Comparison of ENCODE assay signal across 26 mouse cellular contexts in the genomic region with DNA sequence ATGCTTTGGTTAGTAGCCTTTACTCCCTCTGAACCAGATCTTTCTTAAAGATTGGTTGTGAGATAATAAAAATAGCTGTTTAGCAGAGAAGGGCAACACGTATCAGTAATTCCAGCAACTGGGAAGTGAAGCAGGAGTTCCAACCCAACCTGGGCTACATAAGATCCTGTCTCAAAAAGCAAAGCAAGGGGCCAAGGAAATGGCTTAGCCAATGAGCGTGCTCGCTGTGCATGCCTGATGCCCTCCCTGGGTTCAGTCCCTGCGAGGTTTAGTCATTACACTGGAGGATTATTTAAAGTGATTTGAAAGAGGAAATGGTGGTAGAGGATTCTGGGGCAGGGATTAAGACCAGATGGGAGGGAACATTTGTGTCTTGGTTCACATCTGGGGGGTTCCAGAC. TPM values are rescaled to one million over a fixed set of nuclear protein-coding genes. Genes with fewer than 3 reads are reported as not detected.
A peak's percentile ranks its signal among the peaks of the same experiment; 100 is the strongest.
DNase-seq lines count a peak whose midpoint lies in the region; ATAC-seq and TF ChIP-seq lines count a peak whose summit lies in the region.
"Had no signal": no experiment of that assay in that cellular context is flagged by ENCODE, and none has a peak within 500 bp of the region (broad histone marks: within the 10 kb centered on the region; RNA-seq: fewer than 3 reads in every experiment).

No protein-coding gene starts in this region.

- H3K27ac ChIP-seq in liver, adult 2 months (replicated peaks; ENCODE audit: insufficient read depth, low read depth, low read length) = peak overlapping the region; percentile 75
- peak overlapping the region; percentile 19; the same call in 1 of the 2 replicates for H3K27ac ChIP-seq in CH12.LX (ENCODE audit: insufficient read depth, low read depth)
- H3K27ac ChIP-seq: embryonic facial prominence, embryonic 13.5 days; embryonic facial prominence, embryonic 15.5 days; forebrain, embryonic 10.5 days; forebrain, embryonic 12.5 days had no signal

- peaks cover 4% of the 10 kb centered on the region; the same call in 1 of the 2 replicates for H3K79me2 ChIP-seq in liver, adult 2 months (ENCODE audit: control insufficient read depth, insufficient read depth, low read length)
- H3K79me2 ChIP-seq in CH12.LX (replicated peaks; ENCODE audit: control insufficient read depth, extremely low read depth, insufficient read depth, poor library complexity, severe bottlenecking) = peaks cover 73% of the 10 kb centered on the region

- no peaks in the 10 kb centered on the region for H3K36me3 ChIP-seq in liver, adult 2 months (ENCODE audit: control insufficient read depth, insufficient read depth, low read length)
- peaks cover 20 to 69% of the 10 kb centered on the region in 2 experiments for H3K36me3 ChIP-seq in CH12.LX (replicated peaks in 1 of 2; ENCODE audit: control insufficient read depth in 1 of 2, insufficient read depth in 1 of 2, low read length in 1 of 2)
- H3K36me3 ChIP-seq: embryonic facial prominence, embryonic 13.5 days; embryonic facial prominence, embryonic 15.5 days; forebrain, embryonic 10.5 days; forebrain, embryonic 12.5 days had no signal

- no peak for TF ChIP-seq CTCF in liver, adult 2 months (IDR thresholded peaks at IDR 0.05; ENCODE audit: low read depth, low read length)
- TF ChIP-seq CTCF in CH12.LX (conservative IDR thresholded peaks at IDR 0.05 in 1 of 2, IDR thresholded peaks at IDR 0.05 in 1 of 2; ENCODE audit: low read depth in 2 of 2, low read length in 2 of 2) = no peak

- in situ Hi-C loops in CH12.LX (cut with MboI; ENCODE audit: low pct_ligation_motif_present, low pct_unique_long_range_greater_than_20kb, low sequenced_read_pairs) = no loop called here

- H3K4me1 ChIP-seq in liver, adult 2 months (ENCODE audit: control insufficient read depth, insufficient read depth, low read length) = peaks cover 31% of the 10 kb centered on the region
- H3K4me1 ChIP-seq in CH12.LX (ENCODE audit: control insufficient read depth in 1 of 2, insufficient read depth in 2 of 2) = peaks cover 19 to 69% of the 10 kb centered on the region in 2 experiments
- H3K4me1 ChIP-seq: embryonic facial prominence, embryonic 15.5 days; forebrain, embryonic 12.5 days had no signal

- H3K9ac ChIP-seq in liver, adult 2 months (ENCODE audit: low read depth, low read length) = no peak overlapping the region
- H3K9ac ChIP-seq in CH12.LX (ENCODE audit: insufficient read depth, low read depth) = no peak overlapping the region
- H3K9ac ChIP-seq: embryonic facial prominence, embryonic 13.5 days; embryonic facial prominence, embryonic 15.5 days; forebrain, embryonic 12.5 days had no signal

- dilution Hi-C loops in CH12.LX (cut with MboI; ENCODE audit: extremely low pct_ligation_motif_present, extremely low pct_unique_long_range_greater_than_20kb, low sequenced_read_pairs) = no loop called here

- H3K9me3 ChIP-seq in CH12.LX (replicated peaks; ENCODE audit: low read length) = peaks cover 2% of the 10 kb centered on the region
- H3K9me3 ChIP-seq: embryonic facial prominence, embryonic 13.5 days; embryonic facial prominence, embryonic 15.5 days; forebrain, embryonic 10.5 days; forebrain, embryonic 12.5 days had no signal

- peak; percentile 48; the same call in 1 of the 2 replicates for ATAC-seq in granulocyte monocyte progenitor cell, adult 5-6 weeks (replicated peaks; ENCODE audit: poor library complexity, severe bottlenecking)
- ATAC-seq: CD4-positive, CD25-positive, alpha-beta regulatory T cell, adult 4 months; forebrain, embryonic 14.5 days; forebrain, embryonic 16.5 days had no signal

- H3K4me2 ChIP-seq in CH12.LX (ENCODE audit: insufficient read depth, low read depth, poor library complexity, severe bottlenecking) = no peak overlapping the region
- H3K4me2 ChIP-seq: embryonic facial prominence, embryonic 13.5 days; embryonic facial prominence, embryonic 15.5 days; forebrain, embryonic 12.5 days had no signal

- no peak for TF ChIP-seq EP300 in CH12.LX (IDR thresholded peaks at IDR 0.05; ENCODE audit: low read length)

- no peak overlapping the region for H3K4me3 ChIP-seq in liver, adult 2 months (ENCODE audit: insufficient read depth, low read depth, low read length)
- no peak overlapping the region for H3K4me3 ChIP-seq in CH12.LX (replicated peaks in 1 of 3; ENCODE audit: low read depth in 2 of 3, low read length in 2 of 3, poor library complexity in 1 of 3)
- H3K4me3 ChIP-seq: embryonic facial prominence, embryonic 13.5 days; embryonic facial prominence, embryonic 15.5 days; erythroblast, embryonic 14.5 days; forebrain, embryonic 10.5 days; forebrain, embryonic 12.5 days had no signal

- no peak for TF ChIP-seq POLR2A in liver, adult 2 months (IDR thresholded peaks at IDR 0.05; ENCODE audit: extremely low read depth, insufficient read depth, low read length)
- no peak for TF ChIP-seq POLR2A in CH12.LX (IDR thresholded peaks at IDR 0.05; ENCODE audit: low read depth, low read length)

- no peak for DNase-seq in liver, adult 2 months (ENCODE audit: extremely low read depth, low read depth, low spot score)
- DNase-seq in liver = no peak
- DNase-seq in A20 (ENCODE audit: low read depth, low spot score) = peak; percentile 41
- DNase-seq in CH12.LX (ENCODE audit: extremely low read depth) = no peak
- DNase-seq in ovary, postnatal 10 days (ENCODE audit: low spot score) = no peak
- DNase-seq in thymus, postnatal 14 days = no peak
- DNase-seq: adrenal gland, adult 2 months; adrenal gland, postnatal 10 days; adrenal gland, postnatal 25 days; B cell, adult 2 months; cerebellum, adult 11 months; cerebellum, adult 18-20 months; cerebellum, adult 8-10 months; cerebellum, adult 9-11 months; cerebellum, postnatal 14 days; cerebellum, postnatal 36 days; embryo, embryonic 11 days had no signal

- WGBS in liver, adult 2 months = 95% methylated on average over 4 of the region's 4 CpGs

- no peak for TF ChIP-seq RAD21 in CH12.LX (IDR thresholded peaks at IDR 0.05; ENCODE audit: low read depth, low read length)

- no peaks in the 10 kb centered on the region for H3K27me3 ChIP-seq in liver, adult 2 months (ENCODE audit: control insufficient read depth, insufficient read depth, low read length)
- H3K27me3 ChIP-seq in CH12.LX (replicated peaks) = no peaks in the 10 kb centered on the region
- H3K27me3 ChIP-seq: embryonic facial prominence, embryonic 13.5 days; embryonic facial prominence, embryonic 15.5 days; forebrain, embryonic 12.5 days had no signal

TF ChIP-seq in CH12.LX, 34 proteins besides CTCF, POLR2A, EP300 and RAD21:
- no peak for TF ChIP-seq USF1 (IDR thresholded peaks at IDR 0.05; ENCODE audit: low read depth, low read length)
- TF ChIP-seq MEF2A (IDR thresholded peaks at IDR 0.05; ENCODE audit: borderline replicate concordance, low read depth, low read length) = no peak
- TF ChIP-seq ZC3H11A (IDR thresholded peaks at IDR 0.05; ENCODE audit: low read depth, low read length) = no peak
- no peak for TF ChIP-seq TBP (conservative IDR thresholded peaks at IDR 0.05; ENCODE audit: low read depth, low read length)
- TF ChIP-seq POLR2AphosphoS2 (IDR thresholded peaks at IDR 0.05; ENCODE audit: low read depth, low read length) = no peak
- TF ChIP-seq CHD1 (IDR thresholded peaks at IDR 0.05; ENCODE audit: low read depth, low read length) = no peak
- TF ChIP-seq KAT2A (IDR thresholded peaks at IDR 0.05; ENCODE audit: insufficient replicate concordance, low read length) = no peak

RNA-seq across cellular contexts. Expression of a gene that starts 14.8 kb away (rescaled TPM):
- 25.4 and 26.4 TPM in 2 replicates for total RNA-seq in liver, adult 2 months (2014; rRNA removed)
- 2.8 and 2.9 TPM in 2 replicates for polyA plus RNA-seq in liver, adult 2 months (2012; rRNA removed)
- 27.6 and 28.8 TPM in 2 replicates for total RNA-seq in CH12.LX (2012; rRNA removed)
- 15.8 and 16.3 TPM in 2 replicates for total RNA-seq in CH12.LX (2014; rRNA removed)
- polyA plus RNA-seq in CH12.LX (2012; ENCODE audit: insufficient read length, low read depth) = 27.3 and 31.0 TPM in 2 replicates
- total RNA-seq in granulocyte monocyte progenitor cell, adult 5-6 weeks (2014; fragmentation: Nextera tagmentation) = 22.4 and 37.3 TPM in 2 replicates
- total RNA-seq in granulocyte monocyte progenitor cell, adult 5-6 weeks (2017) = 16.9 and 17.3 TPM in 2 replicates
- polyA plus RNA-seq: erythroblast, embryonic 14.5 days had no signal

RNA-seq across cellular contexts. Expression of a gene that starts 41.6 kb away (rescaled TPM):
- 112 and 114 TPM in 2 replicates for total RNA-seq in liver, adult 2 months (2014; rRNA removed)
- 118 and 129 TPM in 2 replicates for polyA plus RNA-seq in liver, adult 2 months (2012; rRNA removed)
- total RNA-seq in CH12.LX (2012; rRNA removed) (26.5 and 28.0 TPM in 2 replicates), CH12.LX (2014; rRNA removed) (53.1 and 53.6 TPM in 2 replicates)
- 30.2 and 32.4 TPM in 2 replicates for polyA plus RNA-seq in CH12.LX (2012; ENCODE audit: insufficient read length, low read depth)
- total RNA-seq in granulocyte monocyte progenitor cell, adult 5-6 weeks (2014; fragmentation: Nextera tagmentation) = 22.6 and 34.9 TPM in 2 replicates
- 29.1 and 31.3 TPM in 2 replicates for total RNA-seq in granulocyte monocyte progenitor cell, adult 5-6 weeks (2017)
